Mouse (Mus musculus) bone marrow, adult 2 months (tissue): ENCODE results near the gene BC035947. TPM values are rescaled to one million over a fixed set of nuclear protein-coding genes. Genes with fewer than 3 reads are reported as not detected.
"Not testable (repeated sequence)": the region's sequence is repeated elsewhere in the genome, so short reads cannot be mapped to it uniquely, and the experiment has no call there.

Experiments
- H3K27ac ChIP-seq: fragments of 200-500 bp; 2 replicates; pipeline ENCODE4 v1.5.1; 2012; ENCODE audit warnings: low read depth, mild to moderate bottlenecking, control low read depth, inconsistent platforms, low read length; ENCODE audit not compliant: control insufficient read depth, poor library complexity, insufficient read depth
- H3K4me1 ChIP-seq: fragments of 200-500 bp; 2 replicates; pipeline ENCODE4 v1.6.1; 2011; ENCODE audit warnings: low read length; ENCODE audit not compliant: control insufficient read depth, insufficient read depth
- H3K4me3 ChIP-seq: fragments of 200-500 bp; replicated peaks from 2 replicates; pipeline ENCODE3; 2011; ENCODE audit warnings: mild to moderate bottlenecking, low read depth, low read length, control low read depth; ENCODE audit not compliant: control insufficient read depth
- CTCF ChIP-seq: fragments of 200-500 bp; IDR thresholded peaks from 2 replicates; pipeline ENCODE4 v1.5.1; 2011; ENCODE audit warnings: low read length, control low read depth; ENCODE audit not compliant: control insufficient read depth, insufficient read depth
- POLR2A ChIP-seq: fragments of 200-500 bp; IDR thresholded peaks from 2 replicates; pipeline ENCODE4 v1.6.1; 2011; ENCODE audit warnings: low read depth, mild to moderate bottlenecking, control low read depth, low read length, borderline replicate concordance; ENCODE audit not compliant: control insufficient read depth
- WGBS: fragments of 180-500 bp; shearing (Covaris S2); methylation state at CpG from one replicate; pipeline ENCODE4 v1.1.7; 2018; 5-methylcytosine and 5-hydroxymethylcytosine counted together
- polyA plus RNA-seq: library from polyadenylated mRNA; stranded (reverse); fragments of >200 nt; gene quantifications from 2 replicates; pipeline ENCODE4 v1.2.4, GENCODE M21; 2011; ENCODE audit warnings: low replicate concordance; ENCODE audit not compliant: missing spikeins, insufficient read depth, insufficient read length

Gene BC035947
- polyA plus RNA-seq = not detected in 2 replicates

DNA sequence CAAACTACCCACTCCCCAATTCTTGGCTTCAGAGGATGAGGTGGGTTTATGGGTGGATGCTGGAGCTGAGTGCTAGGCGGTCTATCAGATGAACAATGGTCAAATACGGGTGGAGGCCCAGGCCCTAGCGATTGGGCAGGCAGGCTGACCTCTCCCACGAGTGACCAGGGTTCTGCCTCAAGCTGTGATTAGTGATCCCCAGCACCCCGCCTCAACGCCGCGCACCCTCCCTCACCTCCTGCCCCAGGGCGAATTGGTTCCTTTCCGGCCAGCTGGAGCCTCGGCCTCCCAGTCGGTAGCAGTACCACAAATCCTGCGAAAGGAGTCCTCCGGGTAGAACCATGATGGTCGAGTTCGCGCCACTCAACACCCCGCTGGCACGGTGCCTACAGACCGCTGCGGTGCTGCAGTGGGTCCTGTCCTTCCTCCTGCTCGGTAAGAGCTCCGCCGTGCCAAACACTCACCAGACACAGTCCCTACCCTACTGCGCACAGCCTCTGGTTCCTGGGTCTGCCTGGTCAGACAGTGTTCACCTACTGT, at the start of gene BC035947:
TSS of gene BC035947 (minus strand) at position 538 of the 540 bp plus-strand sequence.
- Histone ChIP-seq H3K4me3 (no peak within 1 kb of the TSS), H3K27ac (no peak within 1 kb of the TSS), H3K4me1 (no peaks in the 10 kb centered on the region)
- WGBS = 6% methylated on average over 25 of the region's 25 CpGs
- TF ChIP-seq CTCF (no peak), POLR2A (no peak)

DNA sequence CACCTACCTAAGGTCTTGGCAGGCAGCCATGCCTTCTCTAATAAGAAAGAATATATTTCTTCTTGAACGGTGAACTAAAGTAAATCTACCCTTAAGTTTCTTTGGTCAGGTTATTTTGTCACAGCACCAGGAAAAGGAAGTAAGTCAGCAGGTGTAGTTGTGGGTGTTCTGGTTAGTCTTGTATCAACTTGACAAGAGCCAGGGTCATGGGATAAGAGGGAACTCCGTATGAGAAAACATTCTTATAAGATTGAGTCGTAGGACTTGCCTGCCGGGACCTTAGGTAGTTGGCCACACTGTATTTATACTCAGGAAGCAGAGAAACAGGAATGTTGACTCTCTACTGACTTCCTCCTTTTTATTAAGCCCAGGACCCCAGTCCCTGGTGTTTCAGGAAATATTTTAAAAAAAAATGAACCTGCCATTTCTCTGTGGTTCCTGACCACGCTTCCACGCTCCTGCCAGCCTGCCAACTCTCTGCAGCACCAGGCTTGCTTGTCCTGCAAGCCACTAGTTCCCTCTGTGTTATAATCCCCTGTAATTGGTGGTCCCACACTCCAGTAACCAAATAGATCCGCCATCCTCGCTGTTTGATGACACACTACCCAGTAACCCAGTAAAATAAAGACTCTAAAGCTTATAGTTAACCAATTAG, 42.2 kb upstream of the BC035947 start:
- TF ChIP-seq CTCF (no peak), POLR2A (no peak)
- WGBS = 19% methylated on average over 8 of the region's 8 CpGs
- H3K27ac ChIP-seq = no peak overlapping the region
- H3K4me3 ChIP-seq = no peak overlapping the region
- no peaks in the 10 kb centered on the region for H3K4me1 ChIP-seq

- WGBS = 77% methylated on average over 6 of the region's 6 CpGs
- no peaks in the 10 kb centered on the region for H3K4me1 ChIP-seq
Measured at GRCm38 (mm10) chr1:78548961-78549360, 37.0 kb upstream of the BC035947 start.

GRCm38 (mm10) chr1:78546258-78546657, 34.3 kb upstream of the BC035947 start:
- Histone ChIP-seq H3K4me1 (no peaks in the 10 kb centered on the region), H3K27ac (no peak overlapping the region), H3K4me3 (no peak overlapping the region)
- 83% methylated on average over 9 of the region's 9 CpGs for WGBS
- no peak for TF ChIP-seq POLR2A
- no peak for TF ChIP-seq CTCF

More at GRCm38 (mm10) chr1:78548961-78549360, 37.0 kb upstream of the BC035947 start:
- H3K27ac ChIP-seq = no peak overlapping the region
- H3K4me3 ChIP-seq = no peak overlapping the region
- TF ChIP-seq POLR2A (no peak), CTCF (no peak)

DNA sequence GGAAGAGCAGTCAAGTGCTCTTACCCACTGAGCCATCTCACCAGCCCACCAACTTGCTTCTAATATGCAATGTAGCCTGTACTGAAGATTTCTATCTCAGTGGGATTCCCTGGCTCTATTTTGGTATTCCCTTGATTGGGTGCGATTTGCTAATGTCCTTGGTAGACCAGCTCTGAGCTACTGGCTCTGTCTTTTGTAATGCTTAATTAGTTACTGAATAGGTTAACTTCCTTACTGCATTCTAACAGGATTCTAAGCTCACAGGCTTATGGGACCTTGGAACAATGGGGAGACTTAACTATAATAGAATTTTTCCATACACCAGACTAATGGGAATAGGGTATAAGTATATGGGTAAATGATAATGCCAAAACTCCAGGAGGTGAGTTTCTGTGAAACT, 31.7 kb upstream of the BC035947 start:
- not testable (repeated sequence) for H3K4me3 ChIP-seq, H3K27ac ChIP-seq, H3K4me1 ChIP-seq
- WGBS = 84% methylated on average over 1 of the region's 1 CpGs

GRCm38 (mm10) chr1:78539166-78539565, 27.2 kb upstream of the BC035947 start:
- Histone ChIP-seq H3K4me3 (no peak overlapping the region), H3K27ac (no peak overlapping the region), H3K4me1 (no peaks in the 10 kb centered on the region)
- WGBS = 80% methylated on average over 6 of the region's 6 CpGs
- TF ChIP-seq CTCF (no peak), POLR2A (no peak)

GRCm38 (mm10) chr1:78538396-78538795, 26.4 kb upstream of the BC035947 start:
- H3K4me1 ChIP-seq = no peaks in the 10 kb centered on the region
- H3K4me3 ChIP-seq = no peak overlapping the region
- TF ChIP-seq CTCF (no peak), POLR2A (no peak)
- H3K27ac ChIP-seq = no peak overlapping the region
- 63% methylated on average over 5 of the region's 5 CpGs for WGBS

GRCm38 (mm10) chr1:78537494-78538010, 25.6 kb upstream of the BC035947 start:
- Histone ChIP-seq H3K4me3 (peak overlapping the region; percentile 4), H3K4me1 (no peaks in the 10 kb centered on the region), H3K27ac (peak overlapping the region; percentile 22; the same call in 1 of the 2 replicates)
- TF ChIP-seq CTCF (no peak), POLR2A (no peak)
- 4% methylated on average over 16 of the region's 16 CpGs for WGBS
